Mouse (Mus musculus) CD4-positive, CD25-positive, alpha-beta regulatory T cell (primary cell): Measurements from ENCODE around the gene Coro2a. TPM values are rescaled to one million over a fixed set of nuclear protein-coding genes. Genes with fewer than 3 reads are reported as not detected.

Experiments used
- polyA plus RNA-seq: library from polyadenylated mRNA; unstranded; fragments of 100-300 nt; shearing (Covaris generic); gene quantifications from one replicate; pipeline ENCODE4 v1.2.1, GENCODE M21; 2017

The Coro2a gene
- polyA plus RNA-seq: 203 TPM

DNA sequence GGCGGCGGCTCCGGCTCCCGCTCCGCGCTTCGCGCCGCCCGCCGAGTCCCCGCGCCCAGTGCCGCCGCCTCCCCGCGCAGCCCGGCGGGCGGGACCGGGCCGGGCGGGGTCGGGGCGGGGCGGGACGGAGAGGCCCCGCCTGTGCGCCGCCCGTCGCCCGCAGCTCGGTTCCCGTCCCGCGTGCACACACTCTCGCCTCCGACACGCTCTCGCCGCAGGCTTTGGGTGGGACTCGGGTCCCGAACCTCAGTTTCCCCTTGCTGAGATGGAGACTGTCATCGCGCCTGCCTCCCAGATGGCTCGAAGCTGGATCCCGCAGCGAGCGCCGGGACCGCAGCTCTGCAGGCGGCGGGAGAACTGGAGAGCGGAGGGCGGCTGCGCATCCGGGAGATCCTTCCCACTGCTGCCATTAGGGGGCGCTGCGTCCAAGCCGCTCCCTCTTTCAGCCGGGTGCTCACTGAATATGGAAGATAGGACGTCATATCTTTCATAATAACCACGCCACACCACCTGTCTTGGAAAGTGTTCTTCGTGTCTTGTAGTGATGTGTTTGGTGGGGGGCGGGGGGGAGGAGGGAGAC, at the start of gene Coro2a:
Coro2a (minus strand) TSS at position 359 of the 580 bp plus-strand sequence.

DNA sequence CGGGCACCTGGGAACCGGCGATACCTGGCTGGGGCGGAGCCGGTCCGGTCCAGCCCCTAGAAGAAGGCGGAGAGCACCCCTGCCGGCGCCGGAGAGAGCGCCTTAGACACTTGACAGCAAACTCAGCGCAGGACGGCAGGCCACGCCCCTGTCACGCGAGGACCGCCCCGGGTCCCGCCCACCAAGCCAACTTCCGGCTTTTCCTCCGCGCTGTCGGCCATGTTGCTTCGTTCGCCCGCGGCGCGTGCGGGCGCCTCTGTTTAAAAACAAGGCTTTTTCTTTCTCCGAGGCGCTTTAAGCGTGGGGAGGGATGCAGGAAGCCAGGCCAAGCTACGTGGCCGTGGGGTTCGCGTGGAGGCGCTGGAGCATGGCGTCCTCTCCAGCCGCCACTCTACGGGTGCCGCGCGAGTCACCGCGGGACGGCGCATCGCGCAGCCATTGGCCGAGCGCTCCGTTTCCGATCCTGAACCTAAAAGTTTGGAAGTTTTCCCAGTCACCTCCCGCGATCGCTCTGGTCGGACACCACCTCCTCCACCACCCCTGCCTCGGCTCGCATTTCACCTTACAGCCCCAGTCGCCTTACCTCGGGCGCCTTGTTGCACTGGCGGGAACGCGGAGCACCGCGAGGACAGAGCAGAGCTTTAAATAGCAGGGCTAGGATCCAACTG, 48.2 kb upstream of the Coro2a start, which contains the start of gene Tbc1d2:
Tbc1d2 (minus strand) TSS at position 124 of the 668 bp plus-strand sequence.

DNA sequence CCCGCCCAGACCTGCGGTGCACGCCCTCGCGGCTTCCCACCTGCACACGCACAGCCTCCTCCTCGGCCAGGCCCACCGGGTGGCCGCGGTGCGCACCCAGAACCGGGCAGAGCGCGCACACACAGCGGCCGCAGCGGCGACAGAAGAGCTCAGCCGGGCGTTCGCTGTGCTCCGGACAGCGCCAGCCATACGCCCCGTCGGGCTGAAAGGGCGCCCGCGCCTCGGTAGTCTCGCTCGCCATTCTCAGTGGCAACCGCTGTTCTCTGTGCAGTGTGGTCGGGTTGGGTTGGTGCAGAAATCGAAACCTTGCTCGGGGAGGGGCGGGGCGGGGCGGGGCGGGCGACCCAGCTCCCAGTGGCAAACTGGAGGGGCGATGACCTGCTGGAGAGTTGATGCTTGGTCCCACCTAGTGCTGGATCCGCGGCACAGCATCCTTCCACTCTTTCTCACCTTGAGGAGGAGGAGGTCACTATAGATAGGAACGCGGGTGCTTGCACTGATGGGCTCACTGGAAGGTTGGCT, 66.1 kb downstream of the Coro2a start, which contains the start of gene Trim14:
Trim14 (minus strand) TSS at position 302 of the 522 bp plus-strand sequence.

DNA sequence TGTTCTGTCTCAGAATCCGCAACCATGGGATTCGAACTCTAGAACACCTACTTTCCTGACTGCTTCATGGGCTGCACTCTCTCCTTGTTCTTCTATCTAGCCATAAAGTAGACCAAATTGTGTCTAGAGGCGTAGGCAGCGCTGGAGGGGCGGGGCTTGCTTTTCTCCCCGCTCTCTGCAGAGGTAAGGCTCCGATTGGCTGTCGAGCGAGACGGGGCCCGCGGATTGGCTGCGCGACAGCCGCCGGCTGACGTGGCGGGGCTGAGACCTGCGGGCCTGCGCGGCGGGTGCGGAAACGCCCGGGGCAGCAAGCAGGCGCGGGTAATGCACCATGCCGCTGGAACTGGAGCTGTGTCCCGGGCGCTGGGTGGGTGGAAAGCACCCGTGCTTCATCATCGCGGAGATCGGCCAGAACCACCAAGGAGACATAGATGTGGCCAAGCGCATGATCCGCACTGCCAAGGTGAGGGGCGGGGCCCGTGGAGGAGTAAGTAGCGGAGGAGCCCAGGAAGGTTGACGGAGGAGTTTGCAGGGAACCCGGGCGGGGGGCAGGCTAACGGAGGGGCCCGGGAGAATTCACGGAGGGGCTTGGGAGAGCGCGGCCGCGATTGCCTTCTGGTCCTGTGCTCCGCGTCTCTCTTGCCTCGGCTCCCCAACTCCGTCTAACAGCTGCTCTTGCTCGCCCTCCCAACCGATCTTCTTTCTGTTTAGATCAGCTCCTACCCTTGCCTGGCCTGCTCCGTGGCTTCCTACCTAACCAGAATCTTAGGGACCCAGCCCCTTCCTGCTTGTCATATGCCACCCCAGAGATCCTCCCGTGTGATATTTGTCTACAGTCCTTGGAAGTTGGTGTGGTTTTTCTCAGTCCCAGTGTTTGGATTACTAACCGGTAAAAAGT, 112.7 kb downstream of the Coro2a start, which contains the start of gene Nans:
Nans (plus strand) TSS at position 221 of the 898 bp plus-strand sequence.

Other genes starting within 250 kb of the Coro2a start
- gene Trmo, start 212.8 kb downstream of the Coro2a start, polyA plus RNA-seq: 23.5 TPM
- 0.55 TPM for gene Hemgn, start 188.7 kb downstream of the Coro2a start, polyA plus RNA-seq
- 235 TPM for gene Anp32b, start 151.3 kb downstream of the Coro2a start, polyA plus RNA-seq
- gene Nans, start 113.0 kb downstream of the Coro2a start, polyA plus RNA-seq: 75.5 TPM
- 158 TPM for gene Trim14, start 66.1 kb downstream of the Coro2a start, polyA plus RNA-seq
- 2.3 TPM for gene Tbc1d2, start 48.0 kb upstream of the Coro2a start, polyA plus RNA-seq